ENCODE assay signal across 7 mouse cellular contexts in the genomic region with DNA sequence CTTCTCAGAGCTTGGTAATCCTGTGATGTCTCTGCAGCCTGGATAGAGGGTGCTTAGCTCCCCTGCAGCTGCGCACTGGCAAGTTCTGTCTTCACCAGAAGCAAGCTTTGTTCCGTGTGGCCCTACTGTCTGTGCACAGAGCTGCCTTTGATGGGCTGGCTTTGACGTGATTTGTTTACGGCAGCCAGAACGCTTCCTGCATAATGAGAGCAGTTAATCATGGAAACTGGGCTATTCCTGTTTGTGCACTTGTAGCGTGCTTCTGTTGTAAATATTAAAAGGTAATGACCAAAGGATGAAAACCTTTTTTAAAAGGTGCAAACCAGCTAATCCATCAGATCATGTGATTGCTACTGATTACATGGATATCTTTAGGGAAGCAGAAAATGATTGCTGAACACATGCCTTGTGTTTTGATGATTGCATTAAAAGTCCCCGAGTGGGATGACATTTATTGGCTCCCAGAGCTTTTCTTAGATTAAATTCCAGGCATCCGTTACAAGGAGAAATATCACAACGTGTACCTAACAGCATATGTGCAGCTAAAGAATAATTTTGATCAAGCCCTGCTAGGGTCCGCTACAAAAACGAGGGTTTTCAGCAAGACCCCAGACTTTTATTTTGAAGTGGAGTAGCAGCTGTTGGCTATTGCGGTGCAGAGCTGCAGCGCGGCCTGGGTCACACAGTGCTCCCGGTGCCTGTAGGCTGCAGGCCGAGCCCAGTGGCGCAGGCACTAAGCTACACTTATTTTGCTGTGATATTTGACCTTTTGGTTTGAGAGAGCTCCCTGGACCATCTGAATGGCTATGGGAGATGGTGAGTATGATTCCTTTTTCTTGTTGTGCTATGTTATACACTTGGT. TPM values are rescaled to one million over a fixed set of nuclear protein-coding genes. Genes with fewer than 3 reads are reported as not detected.
DNase-seq lines count a peak whose midpoint lies in the region; ATAC-seq and TF ChIP-seq lines count a peak whose summit lies in the region.

No protein-coding gene starts in this region.

- H3K4me3 ChIP-seq in bone marrow, adult 2 months (replicated peaks; ENCODE audit: control insufficient read depth, low read depth, low read length), result peak overlapping the region; percentile 35
- H3K4me3 ChIP-seq in embryonic facial prominence, embryonic 12.5 days, result peak overlapping the region; percentile 26
- H3K4me3 ChIP-seq in heart, adult 2 months, result peak overlapping the region; percentile 63

- DNase-seq in heart, adult 2 months, result peak; percentile 79 to 83
- DNase-seq in kidney, adult 18-20 months, result peak; percentile 77
- DNase-seq in left cerebral cortex, postnatal 4 days, result peak; percentile 76
- peak; percentile 85 for DNase-seq in mesoderm, embryonic 11.5 days (ENCODE audit: low read depth, low spot score)
- DNase-seq in right cerebral cortex, postnatal 14 days, result peak; percentile 62

- 0 out of 2 replicates have a peak, but pooled peaks have one; percentile 20 for TF ChIP-seq EP300 in heart, adult 2 months (IDR thresholded peaks at IDR 0.05; ENCODE audit: insufficient read depth, low read depth, low read length)

- no peak for TF ChIP-seq CTCF in bone marrow, adult 2 months (IDR thresholded peaks at IDR 0.05; ENCODE audit: control insufficient read depth, insufficient read depth, low read length)
- no peak for TF ChIP-seq CTCF in heart, adult 2 months (IDR thresholded peaks at IDR 0.05)

- H3K36me3 ChIP-seq in embryonic facial prominence, embryonic 12.5 days, result no peaks in the 10 kb centered on the region
- peaks cover 2% of the 10 kb centered on the region; the same call in 1 of the 2 replicates for H3K36me3 ChIP-seq in heart, adult 2 months (ENCODE audit: control insufficient read depth, insufficient read depth, low read length)

- peak overlapping the region; percentile 49 for H3K4me2 ChIP-seq in embryonic facial prominence, embryonic 12.5 days (replicated peaks)

- no peak overlapping the region for H3K27ac ChIP-seq in bone marrow, adult 2 months (ENCODE audit: control insufficient read depth, insufficient read depth, low read depth, low read length, poor library complexity)
- peak overlapping the region; percentile 75 for H3K27ac ChIP-seq in embryonic facial prominence, embryonic 12.5 days
- peak overlapping the region; percentile 83 for H3K27ac ChIP-seq in heart, adult 2 months

- H3K79me2 ChIP-seq in heart, adult 2 months (replicated peaks; ENCODE audit: control insufficient read depth, insufficient read depth, low read length), result peaks cover 1% of the 10 kb centered on the region; the same call in 1 of the 2 replicates

- ATAC-seq in embryonic facial prominence, embryonic 12.5 days (ENCODE audit: insufficient number of reproducible peaks, insufficient read depth, low FRiP score, low TSS enrichment), result peak; percentile 90

- intact Hi-C loops in heart, adult 2 months (cut with DNase I), result loop anchor here (5.0 kb wide), 1 partner anchor 139 kb away; a partner anchor contains a TSS
- intact Hi-C loops in left cerebral cortex, postnatal 4 days (cut with DNase I), result no loop called here

- no peaks in the 10 kb centered on the region for H3K27me3 ChIP-seq in embryonic facial prominence, embryonic 12.5 days
- no peaks in the 10 kb centered on the region for H3K27me3 ChIP-seq in heart, adult 2 months (ENCODE audit: control insufficient read depth, insufficient read depth, low read length)

- H3K9ac ChIP-seq in embryonic facial prominence, embryonic 12.5 days, result peak overlapping the region; percentile 34
- H3K9ac ChIP-seq in heart, adult 2 months (ENCODE audit: low read depth, low read length), result peak overlapping the region; percentile 66

- no peaks in the 10 kb centered on the region for H3K9me3 ChIP-seq in embryonic facial prominence, embryonic 12.5 days

- 3% methylated on average over 17 of the region's 17 CpGs for WGBS in bone marrow, adult 2 months
- 2% methylated on average over 17 of the region's 17 CpGs for WGBS in embryonic facial prominence, embryonic 12.5 days
- under 1% methylated on average over 17 of the region's 17 CpGs for WGBS in heart, adult 2 months

- H3K4me1 ChIP-seq in bone marrow, adult 2 months (ENCODE audit: control insufficient read depth, insufficient read depth, low read length), result no peaks in the 10 kb centered on the region; the same call in 1 of the 2 replicates
- peaks cover 14% of the 10 kb centered on the region; the same call in 1 of the 2 replicates for H3K4me1 ChIP-seq in embryonic facial prominence, embryonic 12.5 days
- H3K4me1 ChIP-seq in heart, adult 2 months (ENCODE audit: control insufficient read depth, insufficient read depth, low read length), result peaks cover 8% of the 10 kb centered on the region

- peak; percentile 56; the same call in 1 of the 2 replicates for TF ChIP-seq POLR2A in bone marrow, adult 2 months (IDR thresholded peaks at IDR 0.05; ENCODE audit: borderline replicate concordance, control insufficient read depth, low read depth, low read length)
- peak; percentile 88 for TF ChIP-seq POLR2A in heart, adult 2 months (IDR thresholded peaks at IDR 0.05; ENCODE audit: insufficient read depth, low read depth, low read length)

RNA-seq across cellular contexts. Expression of a gene that starts 51.6 kb away (rescaled TPM):
- polyA plus RNA-seq in bone marrow, adult 2 months (2011; ENCODE audit: insufficient read depth, insufficient read length, low replicate concordance, missing spikeins), result 12.5 and 16.8 TPM in 2 replicates
- polyA plus RNA-seq in embryonic facial prominence, embryonic 12.5 days (2016; fragmentation: Nextera tagmentation; extraction: Ambion mirVana), result 41.0 and 45.3 TPM in 2 replicates
- total RNA-seq in heart, adult 2 months (2021), result 10 to 100 TPM; 53.6 to 56.2 TPM
- polyA plus RNA-seq in heart, adult 2 months (2012; rRNA removed), result 14.2 and 31.0 TPM in 2 replicates
- total RNA-seq in left cerebral cortex, postnatal 4 days (2021), result 100 to 1,000 TPM; 306 to 307 TPM
